ENCODE assay signal across 8 mouse cellular contexts in genomic region chr4:120649369-120650207, GRCm38 (mm10). TPM values are rescaled to one million over a fixed set of nuclear protein-coding genes. Genes with fewer than 3 reads are reported as not detected.
DNase-seq lines count a peak whose midpoint lies in the region; ATAC-seq lines count a peak whose summit lies in the region.

No protein-coding gene starts in this region.

- peak overlapping the region; percentile 59 for H3K4me3 ChIP-seq in heart, embryonic 11.5 days (ENCODE audit: low read depth, low read length)
- H3K4me3 ChIP-seq in embryonic facial prominence, embryonic 10.5 days, result peak overlapping the region; percentile 66
- peak overlapping the region; percentile 48 for H3K4me3 ChIP-seq in limb, embryonic 13.5 days
- H3K4me3 ChIP-seq in neural tube, embryonic 15.5 days (replicated peaks), result peak overlapping the region; percentile 55

- peak overlapping the region; percentile 66 for H3K9ac ChIP-seq in heart, embryonic 11.5 days (ENCODE audit: low read depth, low read length)
- H3K9ac ChIP-seq in limb, embryonic 13.5 days, result peak overlapping the region; percentile 63
- peak overlapping the region; percentile 68 for H3K9ac ChIP-seq in neural tube, embryonic 15.5 days (replicated peaks)

- H3K4me2 ChIP-seq in heart, embryonic 11.5 days, result peak overlapping the region; percentile 97
- H3K4me2 ChIP-seq in limb, embryonic 13.5 days (replicated peaks), result peak overlapping the region; percentile 83
- peak overlapping the region; percentile 97 for H3K4me2 ChIP-seq in neural tube, embryonic 15.5 days

- H3K27me3 ChIP-seq in heart, embryonic 11.5 days (ENCODE audit: control insufficient read depth, insufficient read depth, low read length), result peaks cover 32% of the 10 kb centered on the region
- peaks cover 77% of the 10 kb centered on the region for H3K27me3 ChIP-seq in embryonic facial prominence, embryonic 10.5 days (replicated peaks; ENCODE audit: low read depth, poor library complexity, severe bottlenecking)
- peaks cover 62% of the 10 kb centered on the region for H3K27me3 ChIP-seq in limb, embryonic 13.5 days
- H3K27me3 ChIP-seq in neural tube, embryonic 15.5 days (replicated peaks), result peaks cover 19% of the 10 kb centered on the region

- no peaks in the 10 kb centered on the region for H3K36me3 ChIP-seq in heart, embryonic 11.5 days (ENCODE audit: control insufficient read depth, insufficient read depth, low read length)
- H3K36me3 ChIP-seq in embryonic facial prominence, embryonic 10.5 days (replicated peaks), result no peaks in the 10 kb centered on the region
- no peaks in the 10 kb centered on the region for H3K36me3 ChIP-seq in limb, embryonic 13.5 days
- no peaks in the 10 kb centered on the region for H3K36me3 ChIP-seq in neural tube, embryonic 15.5 days

- no peaks in the 10 kb centered on the region for H3K9me3 ChIP-seq in heart, embryonic 11.5 days (replicated peaks; ENCODE audit: control insufficient read depth, low read length)
- H3K9me3 ChIP-seq in embryonic facial prominence, embryonic 10.5 days, result no peaks in the 10 kb centered on the region; the same call in 1 of the 2 replicates
- H3K9me3 ChIP-seq in limb, embryonic 13.5 days, result peaks cover 4% of the 10 kb centered on the region
- H3K9me3 ChIP-seq in neural tube, embryonic 15.5 days (replicated peaks), result no peaks in the 10 kb centered on the region

- peak; percentile 84 for ATAC-seq in heart, embryonic 11.5 days (replicated peaks; ENCODE audit: insufficient number of reproducible peaks, low FRiP score, low TSS enrichment)
- peak; percentile 11 to 50; a peak in 1 of 4 replicates for ATAC-seq in hematopoietic stem cell, adult 5-6 weeks (replicated peaks in 1 of 2; ENCODE audit: insufficient read depth in 1 of 2, low FRiP score in 2 of 2, low TSS enrichment in 1 of 2, low read depth in 1 of 2, poor library complexity in 2 of 2, severe bottlenecking in 2 of 2)
- no peak for ATAC-seq in limb, embryonic 13.5 days (ENCODE audit: low FRiP score, low read depth)
- peak; percentile 82 for ATAC-seq in neural tube, embryonic 15.5 days (ENCODE audit: low FRiP score)

- peaks cover 9% of the 10 kb centered on the region; the same call in 1 of the 2 replicates for H3K4me1 ChIP-seq in heart, embryonic 11.5 days (ENCODE audit: control insufficient read depth, insufficient read depth, low read length)
- peaks cover 21% of the 10 kb centered on the region for H3K4me1 ChIP-seq in embryonic facial prominence, embryonic 10.5 days
- peaks cover 12% of the 10 kb centered on the region for H3K4me1 ChIP-seq in limb, embryonic 13.5 days
- peaks cover 12% of the 10 kb centered on the region for H3K4me1 ChIP-seq in neural tube, embryonic 15.5 days

- no peak overlapping the region for H3K27ac ChIP-seq in heart, embryonic 11.5 days (ENCODE audit: low read depth, low read length)
- H3K27ac ChIP-seq in embryonic facial prominence, embryonic 10.5 days (replicated peaks), result peak overlapping the region; percentile 75
- H3K27ac ChIP-seq in limb, embryonic 13.5 days, result no peak overlapping the region
- H3K27ac ChIP-seq in neural tube, embryonic 15.5 days (replicated peaks), result no peak overlapping the region

- 4% methylated on average over 54 of the region's 55 CpGs for WGBS in heart, embryonic 11.5 days (ENCODE audit: insufficient replicate concordance)
- WGBS in embryonic facial prominence, embryonic 10.5 days, result 4% methylated on average over 55 of the region's 55 CpGs
- 4% methylated on average over 54 of the region's 55 CpGs for WGBS in limb, embryonic 13.5 days
- 4% methylated on average over 49 of the region's 55 CpGs for WGBS in neural tube, embryonic 15.5 days

- DNase-seq in heart, adult 11 months, result no peak
- DNase-seq in Muller cell, postnatal 12 days (ENCODE audit: inconsistent ontology term), result peak; percentile 68
- DNase-seq in embryonic facial prominence, embryonic 10.5 days (ENCODE audit: low spot score), result peak; percentile 60
- no peak for DNase-seq in thymus, postnatal 14 days

RNA-seq across cellular contexts. Expression of gene Cited4, which starts 16.8 kb away (rescaled TPM):
- 37.5 and 44.9 TPM in 2 replicates for polyA plus RNA-seq in heart, embryonic 11.5 days (2014; fragmentation: Nextera tagmentation; extraction: Ambion mirVana)
- polyA plus RNA-seq in embryonic facial prominence, embryonic 10.5 days (2016; fragmentation: Nextera tagmentation; extraction: Ambion mirVana), result 9.9 and 10.3 TPM in 2 replicates
- 0.56 and 2.3 TPM in 2 replicates for total RNA-seq in hematopoietic stem cell, adult 5-6 weeks (2017)
- 1.7 and 2.6 TPM in 2 replicates for polyA plus RNA-seq in limb, embryonic 13.5 days (2015; fragmentation: Nextera tagmentation; extraction: Ambion mirVana)
- 1.4 and 2.1 TPM in 2 replicates for polyA plus RNA-seq in neural tube, embryonic 15.5 days (2015; fragmentation: Nextera tagmentation; extraction: Ambion mirVana)

Comparison
In these comparisons a context has a peak if more than half of its experiments do, and no peak if none do; other contexts are left out.
1. DNase-seq: peak in Muller cell, postnatal 12 days (single experiment) and embryonic facial prominence, embryonic 10.5 days (single experiment); none in heart, adult 11 months (single experiment) and thymus, postnatal 14 days (single experiment).
2. Peak in every context shown above with its lines, with median percentiles within 50 percentile points of each other: H3K4me2 ChIP-seq, H3K4me3 ChIP-seq and H3K9ac ChIP-seq.